Mouse (Mus musculus) bone marrow, adult 2 months (tissue): ENCODE measurements around the gene Zbtb9.

ENCODE experiments used
- CTCF ChIP-seq: fragments of 200-500 bp; IDR thresholded peaks from 2 replicates; pipeline ENCODE4 v1.5.1; 2011; ENCODE audit warnings: low read length, control low read depth; ENCODE audit not compliant: control insufficient read depth, insufficient read depth
- POLR2A ChIP-seq: fragments of 200-500 bp; IDR thresholded peaks from 2 replicates; pipeline ENCODE4 v1.6.1; 2011; ENCODE audit warnings: low read depth, mild to moderate bottlenecking, control low read depth, low read length, borderline replicate concordance; ENCODE audit not compliant: control insufficient read depth

DNA sequence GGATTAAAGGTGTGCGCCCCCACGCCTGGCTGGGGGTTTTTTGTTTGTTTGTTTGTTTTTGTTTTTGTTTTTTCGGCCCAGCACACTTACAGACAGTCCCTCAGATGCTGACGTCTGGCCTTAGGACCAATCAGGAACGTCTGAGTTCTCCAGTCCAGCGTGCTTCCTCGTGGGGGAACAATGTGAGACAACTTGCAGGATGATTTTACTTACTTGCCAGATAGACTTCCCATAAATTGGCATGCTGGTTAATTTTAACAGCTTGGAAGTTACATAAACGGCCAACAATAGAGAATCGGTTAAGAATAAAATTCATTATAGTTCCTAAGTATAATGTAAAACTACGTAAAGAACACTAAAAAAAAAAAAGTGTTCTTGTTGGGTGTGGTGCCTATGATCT is 38.2 kb downstream of the Zbtb9 start:
- TF ChIP-seq POLR2A: no peak
- TF ChIP-seq CTCF: no peak
